Mouse (Mus musculus) skeletal muscle tissue, adult 2 months (tissue): Measurements from ENCODE around the gene Nf2.

Source experiments
- DNase-seq: peaks from one replicate; pipeline ENCODE4 v3.0.0-alpha.2; 2012; ENCODE audit warnings: low read depth, low spot score

Gene Nf2

DNA sequence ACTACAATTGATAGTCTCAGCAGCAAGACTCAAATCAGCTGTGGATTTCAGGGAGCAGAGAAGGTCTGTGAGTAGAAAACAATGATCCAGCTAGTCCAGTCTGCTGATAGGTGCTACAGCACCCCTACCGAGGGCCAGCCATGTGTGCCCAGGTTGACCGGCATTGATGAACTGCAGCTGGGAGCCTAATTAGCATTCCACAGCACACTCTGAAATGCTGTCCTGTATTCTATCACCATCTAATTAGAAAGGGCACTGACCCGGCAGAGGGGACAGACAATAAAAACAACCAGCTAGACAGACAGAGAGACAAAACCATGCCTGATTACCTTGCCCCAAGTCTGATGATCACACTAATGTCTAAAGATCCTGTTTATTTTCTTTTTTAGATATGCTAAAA, 56.3 kb downstream of the Nf2 start:
- no peak for DNase-seq

DNA sequence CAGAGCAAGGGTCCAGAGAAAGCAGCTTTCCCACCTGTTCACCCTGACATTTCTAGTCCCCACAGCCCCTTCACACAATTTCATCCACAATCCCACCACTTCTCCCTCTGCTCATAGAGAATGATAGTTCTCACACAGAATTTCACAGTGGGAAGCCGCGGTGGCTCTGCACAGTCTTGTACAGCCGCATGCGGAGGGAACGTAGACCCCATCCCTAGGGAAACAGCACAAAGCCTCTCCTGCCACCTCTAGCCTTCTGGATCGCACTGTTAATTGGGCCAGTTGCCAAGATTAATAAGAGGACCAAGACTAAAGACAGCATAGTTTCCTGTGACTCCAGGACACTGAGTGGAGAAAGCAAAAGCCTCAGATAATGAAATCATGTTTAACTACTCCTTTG, 57.8 kb downstream of the Nf2 start:
- no peak for DNase-seq

DNA sequence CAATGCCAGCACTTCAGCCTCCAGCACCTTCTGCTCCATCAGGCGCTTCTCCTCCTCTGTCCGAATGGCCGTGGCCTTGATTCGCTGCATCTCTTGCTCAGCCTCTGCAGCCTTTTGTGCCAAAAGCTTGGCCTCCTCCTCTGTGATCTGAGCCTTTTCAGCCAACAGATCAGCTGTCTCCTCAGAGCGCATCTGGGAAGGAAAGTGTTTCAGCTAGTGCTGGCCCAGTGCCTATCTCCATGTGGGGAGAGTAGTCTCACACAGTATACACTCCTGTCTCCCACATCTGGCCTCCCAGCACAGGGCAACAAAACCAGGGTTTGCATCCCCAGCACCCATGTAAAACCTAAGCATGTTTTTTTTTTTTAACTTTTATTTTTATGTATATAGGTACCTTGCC, 59.6 kb downstream of the Nf2 start:
- DNase-seq, result no peak

DNA sequence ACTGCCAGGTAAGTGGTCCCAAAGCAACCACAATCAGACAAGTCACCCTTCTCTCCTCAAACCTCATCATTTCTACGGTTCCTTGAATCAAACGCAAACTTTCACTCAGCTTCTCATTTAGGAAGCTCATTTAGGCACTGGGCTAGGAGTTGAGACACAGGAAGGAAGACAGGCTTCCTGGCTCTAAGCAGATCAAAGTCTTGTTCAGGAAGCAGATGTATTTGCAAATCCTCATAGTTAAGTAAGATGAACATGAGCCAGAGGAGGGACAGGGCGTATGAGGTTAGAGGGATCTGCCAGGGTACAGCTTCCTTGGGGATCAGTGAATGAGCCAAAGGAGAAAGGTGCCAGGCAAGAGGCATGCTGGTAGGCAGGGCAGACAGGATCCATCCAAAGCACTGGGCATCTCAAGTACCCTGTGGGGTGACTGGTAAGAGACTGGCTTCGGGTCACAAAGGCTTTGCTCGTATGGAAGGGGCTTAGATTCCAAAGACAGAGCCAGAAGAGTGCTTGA, 64.7 kb downstream of the Nf2 start:
- DNase-seq, result peak; percentile 59

DNA sequence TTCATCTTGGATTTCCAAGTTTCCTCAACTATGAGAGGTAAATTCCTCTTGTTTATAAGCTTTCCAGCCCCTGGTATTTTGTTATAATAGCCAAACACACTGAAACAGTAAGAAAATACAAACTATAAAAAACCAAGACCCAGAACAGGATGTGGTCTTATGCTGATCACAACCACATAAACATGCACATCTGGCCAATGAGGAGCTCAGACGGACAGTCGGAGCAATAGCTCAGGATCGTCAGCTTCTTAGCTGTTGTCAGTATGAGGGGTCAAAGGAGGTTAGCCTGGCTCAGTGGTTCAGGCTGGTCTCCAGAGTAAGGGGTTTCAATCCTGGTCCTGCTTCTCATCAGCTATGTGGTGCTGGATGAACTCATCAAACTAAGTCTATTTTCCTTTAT, 66.2 kb downstream of the Nf2 start:
- no peak for DNase-seq

DNA sequence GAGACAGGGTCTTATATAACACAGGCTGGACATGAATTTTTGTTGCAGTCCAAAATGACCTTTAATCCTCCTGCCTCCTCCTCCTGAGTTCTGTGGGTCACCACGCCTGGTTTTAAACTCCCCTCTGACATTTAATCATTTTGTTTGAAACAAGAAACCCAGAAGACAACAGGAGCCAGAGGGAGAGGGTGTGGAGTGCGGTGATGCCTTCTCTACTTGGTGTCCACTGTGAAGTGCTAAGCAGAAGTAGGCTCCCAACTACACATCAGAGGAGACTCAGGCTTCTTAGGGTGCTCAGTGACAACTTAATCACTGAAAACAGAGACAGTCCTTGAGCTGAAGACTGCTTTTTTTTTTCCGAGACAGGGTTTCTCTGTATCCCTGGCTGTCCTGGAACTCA, 68.4 kb downstream of the Nf2 start:
- DNase-seq, result no peak

DNA sequence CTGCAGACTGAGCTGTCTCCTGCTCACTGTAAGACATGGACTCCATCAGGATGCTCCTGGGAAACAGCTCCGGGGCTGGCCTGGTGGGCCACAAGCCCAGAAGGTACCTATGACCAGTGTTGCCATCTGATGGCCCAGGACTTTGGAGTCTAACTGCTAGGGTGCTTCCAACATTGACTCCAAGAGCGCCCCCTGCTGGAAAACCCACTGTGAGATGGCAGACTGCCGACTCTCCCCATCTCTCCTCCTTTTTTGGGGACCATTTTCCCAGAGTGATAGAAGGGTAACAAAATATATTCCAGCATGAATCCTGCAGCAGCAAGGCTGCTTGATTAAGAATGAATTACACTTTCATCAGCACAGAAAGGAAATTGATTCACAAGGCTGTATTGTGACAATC, 76.4 kb downstream of the Nf2 start:
- no peak for DNase-seq

DNA sequence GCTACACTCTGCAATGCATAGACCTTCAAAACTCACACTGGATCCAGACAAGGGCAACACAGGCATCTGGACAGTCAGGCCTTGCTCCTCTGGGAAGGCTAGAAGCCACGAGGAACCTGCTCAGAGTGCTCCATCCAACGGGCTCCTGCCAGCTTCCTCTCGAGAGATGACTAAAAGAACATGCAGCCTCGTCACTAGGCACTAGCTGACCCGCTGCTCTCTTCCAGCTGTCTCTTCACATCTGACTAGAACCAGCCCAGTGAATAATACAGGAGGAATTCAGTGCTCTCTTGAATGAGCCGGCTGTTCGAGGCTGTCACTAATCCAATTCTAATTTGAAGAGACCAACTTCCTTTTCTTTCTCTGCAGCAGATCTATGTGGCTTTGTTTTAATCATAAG, 77.6 kb downstream of the Nf2 start:
- DNase-seq, result no peak

DNA sequence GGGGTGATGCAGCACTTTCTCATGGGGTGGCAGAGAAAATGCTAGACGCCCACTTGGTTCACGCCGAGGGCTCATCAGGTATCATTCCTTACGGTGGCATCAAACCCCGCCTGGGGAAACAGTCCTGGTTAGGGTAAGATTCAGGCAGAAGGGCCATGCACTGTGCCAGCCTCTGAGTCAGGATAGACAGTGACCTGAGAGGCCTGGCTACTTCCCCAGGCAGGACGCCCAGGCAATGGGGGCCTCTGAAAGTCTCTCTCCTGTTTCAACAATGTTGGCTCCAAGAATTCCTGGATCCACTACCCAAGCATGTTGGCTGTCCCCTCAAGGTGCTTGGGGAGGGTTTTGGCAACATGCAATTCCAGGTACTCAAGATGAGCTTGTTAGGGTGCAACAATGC, 79.5 kb downstream of the Nf2 start:
- peak; percentile 47 for DNase-seq

DNA sequence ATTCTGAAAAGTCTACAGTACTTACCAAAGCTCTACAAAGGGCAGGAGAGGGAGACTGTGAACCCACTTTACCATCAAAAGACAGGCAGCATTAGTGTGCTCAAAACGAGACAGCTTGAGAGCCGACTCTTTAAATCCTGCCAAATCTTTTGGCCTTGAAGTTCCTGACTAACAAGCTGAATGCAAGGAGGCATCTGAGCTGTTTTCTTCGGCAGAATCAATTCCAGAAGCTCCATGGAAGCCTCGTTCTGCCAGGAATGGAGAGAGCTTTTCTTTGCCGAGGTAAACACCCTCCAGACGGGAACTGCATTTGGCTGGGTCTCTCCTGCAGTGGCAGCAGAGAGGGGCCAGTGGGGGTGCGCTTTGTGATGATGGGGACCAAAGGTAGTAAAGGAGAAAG, 80.0 kb downstream of the Nf2 start:
- DNase-seq, result no peak

DNA sequence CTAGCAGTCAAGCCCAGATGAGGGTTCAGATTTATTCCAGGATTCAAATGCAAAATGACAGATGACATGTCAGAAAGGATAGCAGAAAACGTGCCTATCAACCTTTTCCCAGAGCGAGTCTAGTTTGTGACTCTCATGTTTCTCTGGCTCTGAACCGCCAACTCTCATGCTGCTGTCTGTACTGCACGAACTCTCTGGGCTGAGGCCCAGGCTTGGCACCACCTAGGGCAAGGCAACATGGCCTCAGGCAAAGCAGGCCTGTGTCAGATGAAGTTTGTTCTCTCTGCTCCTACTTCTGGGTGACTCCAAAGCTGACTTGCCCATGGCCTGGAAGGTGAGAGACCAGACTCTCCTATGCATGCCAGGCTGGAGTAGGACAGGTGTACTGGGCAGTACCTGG, 80.9 kb downstream of the Nf2 start:
- no peak for DNase-seq

DNA sequence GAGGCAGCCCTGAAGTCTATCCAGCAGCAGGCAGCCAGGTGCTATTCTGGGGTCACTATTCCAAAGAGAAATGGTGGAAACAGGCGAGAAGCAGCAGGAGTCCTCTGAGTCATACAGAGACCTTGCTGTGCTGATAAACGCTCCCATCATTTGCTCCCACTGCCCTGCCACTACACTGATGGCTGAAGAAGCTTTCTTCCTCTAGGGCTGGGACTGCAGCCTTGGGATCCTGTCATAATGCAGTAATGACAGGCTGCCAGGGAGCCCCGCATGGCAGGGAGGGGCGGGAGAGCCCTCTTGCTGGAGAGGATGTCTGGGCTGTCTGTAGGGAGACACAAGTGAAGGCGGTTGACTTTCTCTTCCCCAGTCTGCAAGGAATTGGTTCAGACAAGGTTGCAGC, 84.9 kb downstream of the Nf2 start:
- DNase-seq, result no peak

DNA sequence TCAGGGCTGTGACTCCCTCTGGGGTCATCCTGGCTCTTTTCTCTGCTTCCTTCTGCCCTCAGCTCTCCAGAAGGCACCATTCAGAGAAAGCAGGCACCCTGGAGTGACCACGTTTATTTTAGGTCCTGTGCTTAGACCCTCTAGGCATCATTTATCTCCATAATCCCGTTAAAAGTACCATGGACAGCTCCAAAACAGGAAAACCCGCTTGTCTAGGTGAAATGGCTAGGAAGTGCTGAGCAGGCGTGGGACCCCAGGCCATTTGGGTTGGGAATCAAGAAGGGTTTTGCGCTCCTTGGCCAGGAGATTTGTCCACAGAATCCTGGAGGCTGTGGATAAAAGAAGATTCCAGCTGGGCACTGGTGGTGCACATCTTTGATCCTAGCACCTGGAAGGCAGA, 85.7 kb downstream of the Nf2 start:
- no peak for DNase-seq

DNA sequence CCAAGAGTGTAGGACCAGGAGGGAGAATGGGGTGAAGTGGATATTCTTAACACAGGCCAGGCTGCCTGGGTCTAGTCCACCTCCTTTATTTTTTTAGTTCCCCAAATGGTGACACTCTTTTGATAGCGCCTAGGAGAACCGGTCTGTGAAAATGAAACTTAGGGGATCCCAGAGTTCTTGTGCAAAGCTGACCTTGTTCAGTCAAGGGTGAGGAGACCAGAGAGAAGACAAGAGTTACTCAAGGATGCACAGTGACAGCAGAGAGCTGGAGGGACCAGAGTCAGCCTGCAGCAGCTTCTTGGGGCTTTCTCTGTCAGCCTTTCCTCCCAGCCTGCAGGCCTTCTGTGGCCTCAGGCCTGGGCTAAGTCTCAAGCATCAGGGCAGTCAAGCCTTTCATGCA, 86.8 kb downstream of the Nf2 start:
- no peak for DNase-seq

DNA sequence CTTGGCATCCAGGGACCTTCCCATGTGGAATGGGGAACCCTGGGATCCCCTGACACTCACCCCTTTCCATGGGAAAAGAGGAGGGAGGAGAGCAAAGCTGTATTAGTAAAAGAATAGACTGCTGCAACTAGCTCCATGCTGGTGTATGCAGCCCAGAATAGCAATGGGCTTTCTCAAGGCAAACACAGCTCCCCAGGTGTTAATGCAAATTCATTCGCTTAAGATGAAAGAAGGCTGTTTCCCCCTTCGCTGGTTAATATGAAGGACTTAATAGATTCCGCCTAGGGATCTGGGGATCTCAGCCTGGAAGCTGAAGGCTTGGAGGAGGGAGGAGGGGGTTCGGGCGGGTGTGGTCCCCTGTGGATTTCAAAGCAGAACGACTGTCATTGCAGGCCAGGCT, 87.3 kb downstream of the Nf2 start:
- DNase-seq, result no peak

DNA sequence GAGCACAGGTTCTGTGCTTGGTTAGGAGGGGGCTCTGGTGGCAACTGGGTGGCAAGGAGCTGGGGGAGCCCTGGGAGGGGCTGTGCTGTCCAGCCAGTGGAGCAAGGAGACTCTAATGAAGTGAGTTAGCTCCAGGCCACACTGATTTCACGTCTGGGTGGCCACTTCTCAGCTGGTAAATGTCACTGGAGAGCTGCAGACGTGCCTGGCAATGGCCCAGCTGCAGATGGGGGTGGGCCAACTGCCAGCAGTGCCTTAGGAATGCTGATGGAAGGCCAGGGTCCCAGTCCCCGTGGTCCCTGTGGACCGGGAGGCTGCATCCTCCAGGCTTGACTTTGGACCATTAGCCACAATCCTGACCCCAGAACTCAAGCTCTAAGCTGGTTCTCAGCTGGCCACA, 88.9 kb downstream of the Nf2 start:
- DNase-seq, result no peak

DNA sequence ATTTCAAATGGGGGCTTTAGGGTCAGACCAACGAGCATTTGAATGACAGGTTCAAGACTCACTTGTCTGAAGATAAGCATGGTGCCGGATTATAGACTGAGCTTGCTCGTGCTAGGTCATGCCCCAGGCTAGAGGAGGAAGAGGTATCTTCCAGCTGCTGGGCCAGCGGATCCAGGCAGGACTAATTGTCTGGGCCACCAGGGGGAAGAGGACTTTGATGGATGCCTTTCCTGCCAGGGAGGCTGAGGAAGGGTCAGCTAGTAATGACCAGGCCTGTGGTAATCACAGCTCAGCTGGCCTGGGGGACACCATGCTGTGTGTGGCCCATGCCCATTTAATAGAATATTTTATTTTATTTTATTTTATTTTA, 91.6 kb downstream of the Nf2 start:
- DNase-seq, result no peak

DNA sequence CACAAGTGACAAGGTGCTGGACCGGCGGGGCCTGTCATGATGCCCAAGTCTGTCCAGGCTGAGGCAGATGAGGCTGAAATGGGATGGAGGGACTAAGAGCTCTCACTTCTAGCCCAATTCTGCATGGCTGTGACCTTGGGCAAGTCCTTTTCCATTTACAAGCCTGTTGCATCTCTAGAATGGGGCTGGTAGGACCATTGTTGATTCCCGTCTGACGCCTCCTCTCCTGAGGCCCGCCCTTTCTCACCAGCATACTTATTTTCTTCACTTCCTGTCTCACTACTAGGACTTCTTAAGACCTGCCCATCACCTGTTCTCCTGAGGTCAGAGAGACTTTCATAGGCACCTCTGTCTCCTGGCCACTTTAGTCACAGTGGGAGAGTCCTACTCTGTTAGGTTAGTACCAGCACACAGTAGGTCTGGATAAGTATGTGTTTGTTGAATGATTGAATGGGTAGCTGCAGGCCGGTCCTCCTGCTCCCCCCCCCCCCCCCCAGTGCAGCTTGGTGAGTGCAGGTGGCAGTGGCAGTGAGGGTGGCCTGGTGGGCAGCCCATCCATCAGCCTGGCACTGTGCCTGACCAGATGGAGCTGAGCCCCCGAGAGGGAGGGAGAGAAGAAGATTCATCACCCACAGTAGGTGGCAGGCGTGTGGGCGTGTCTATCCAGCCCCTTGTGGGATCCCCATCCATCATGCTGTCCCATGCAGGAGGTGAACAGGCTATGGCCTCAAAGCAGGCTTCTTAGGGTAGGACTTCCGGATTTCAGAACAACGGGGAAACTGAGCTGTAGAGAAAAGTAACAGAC, 92.2 kb downstream of the Nf2 start:
- no peak for DNase-seq

DNA sequence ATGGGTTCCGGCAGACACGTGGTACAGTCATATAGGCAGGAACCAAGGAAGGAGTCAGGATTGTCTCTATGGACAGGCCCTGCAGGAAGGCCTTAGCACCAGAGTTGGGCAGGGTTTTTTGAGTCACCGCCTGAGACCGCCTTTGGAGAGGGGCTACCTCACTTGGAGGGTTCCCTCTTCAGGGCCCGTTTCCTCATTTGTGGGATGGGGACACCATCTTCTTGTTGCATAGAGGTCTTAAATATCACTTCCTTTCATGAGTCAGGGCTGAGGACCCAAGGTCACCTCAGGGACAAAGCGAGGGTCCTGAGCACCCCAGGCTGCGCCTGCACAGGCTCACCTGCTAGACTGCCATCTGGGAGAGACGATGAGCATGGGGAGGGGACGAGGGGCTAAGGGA, 92.9 kb downstream of the Nf2 start:
- DNase-seq, result no peak

DNA sequence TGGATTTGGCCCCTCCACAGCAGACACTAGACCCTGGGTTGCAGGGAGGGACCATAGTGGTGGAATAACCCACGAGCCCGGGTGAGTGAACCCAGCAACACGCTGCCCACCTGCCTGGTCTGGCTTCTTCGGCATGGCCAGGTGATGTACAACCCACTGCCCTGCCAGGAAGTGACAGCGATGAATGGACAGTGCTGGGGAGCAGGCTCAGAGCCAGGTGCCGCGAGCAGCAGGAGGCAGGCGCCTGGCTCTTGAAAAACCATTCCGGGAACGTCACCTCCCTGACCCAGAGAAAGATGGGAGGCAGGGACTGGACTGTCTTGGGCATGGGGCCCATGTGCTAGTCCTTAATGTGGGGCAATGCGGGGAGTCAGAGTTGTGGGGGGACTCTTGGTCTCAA, 94.5 kb downstream of the Nf2 start:
- DNase-seq, result no peak

DNA sequence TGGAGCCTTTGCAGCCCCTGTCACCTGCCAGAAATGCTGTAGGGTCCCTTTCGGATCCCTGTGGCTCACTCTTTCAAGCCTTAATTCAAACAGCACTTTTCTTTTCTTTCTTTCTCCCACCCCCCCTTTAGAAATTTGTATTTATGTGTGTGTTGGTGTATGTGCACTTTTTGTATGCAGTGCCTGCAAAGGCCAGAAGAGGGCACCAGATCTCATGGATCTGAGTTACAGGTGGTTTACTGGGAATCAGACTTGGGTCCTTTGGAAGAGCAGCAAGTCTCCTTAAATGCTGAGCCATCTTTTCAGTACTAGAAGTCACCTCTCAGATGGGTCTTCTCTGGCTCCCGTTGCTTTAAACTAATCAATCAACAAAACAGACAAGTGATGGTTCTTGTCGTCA, 95.3 kb downstream of the Nf2 start:
- no peak for DNase-seq

DNA sequence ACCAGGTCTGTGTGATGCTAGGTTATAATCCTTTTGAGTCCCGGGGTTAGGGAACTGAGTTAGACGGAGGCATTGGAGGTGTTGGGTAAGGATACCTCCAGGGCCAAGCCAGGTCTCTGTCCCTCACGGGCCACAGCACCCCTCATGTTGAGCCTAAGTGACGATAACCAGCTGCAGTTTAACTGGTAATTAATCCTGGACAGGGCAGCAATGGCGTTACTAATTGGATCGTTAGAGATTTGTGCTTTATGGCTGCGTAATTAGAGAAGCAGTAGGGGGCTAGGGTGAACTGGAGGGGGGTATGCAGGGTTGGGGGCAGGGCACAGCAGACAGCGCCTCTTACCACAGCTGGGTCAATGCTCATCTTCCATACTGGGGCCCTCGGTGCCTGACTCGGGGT, 96.5 kb downstream of the Nf2 start:
- no peak for DNase-seq

DNA sequence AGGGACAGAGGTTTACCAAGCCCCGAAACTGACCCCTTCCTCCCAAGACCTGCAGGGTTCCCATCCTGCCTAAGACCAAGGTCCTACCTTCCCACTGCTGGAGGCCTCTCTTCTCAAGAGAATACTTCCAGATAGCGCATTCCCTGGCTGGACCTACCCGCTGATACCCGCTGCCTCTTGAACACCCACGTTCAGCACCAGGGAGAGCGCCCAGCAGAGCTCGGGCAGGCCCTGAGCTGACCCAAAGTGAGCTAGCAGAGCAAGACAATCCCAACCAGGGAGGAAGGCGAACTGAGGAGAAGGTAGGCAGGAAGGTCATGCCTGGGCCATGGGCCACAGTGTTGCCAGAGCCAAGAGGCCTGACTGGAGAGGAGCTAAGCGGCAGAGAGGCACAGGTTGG, 99.1 kb downstream of the Nf2 start:
- no peak for DNase-seq

DNA sequence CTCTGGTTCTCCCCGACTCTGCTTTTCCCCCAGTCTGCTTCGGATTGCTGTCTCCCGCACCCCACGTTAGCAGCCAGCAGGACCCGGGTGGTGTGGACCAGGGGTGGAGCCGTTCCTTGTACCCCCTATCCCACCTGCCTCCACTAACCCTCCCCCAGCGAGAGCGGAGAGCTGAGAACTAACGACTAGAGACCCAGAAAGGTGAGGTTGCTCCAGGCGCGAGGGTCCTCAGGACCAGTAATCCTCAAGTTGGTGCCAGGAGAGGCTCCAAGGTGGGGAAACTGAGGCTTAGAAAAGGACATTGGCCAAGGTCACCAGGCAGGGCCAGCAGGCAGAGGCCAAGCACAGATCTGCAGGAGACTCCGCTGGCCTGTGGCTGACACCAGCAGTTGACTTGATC, 102.1 kb downstream of the Nf2 start:
- DNase-seq, result no peak
